Mouse (Mus musculus): ENCODE results near the gene Rplp1. TPM values are rescaled to one million over a fixed set of nuclear protein-coding genes. Genes with fewer than 3 reads are reported as not detected.

The Rplp1 gene
- polyA plus RNA-seq, 1 experiment = 3,562 TPM

GRCm38 (mm10) chr9:61907621-61908295 is 6.6 kb downstream of the Rplp1 start:
- H3K4me3 ChIP-seq (replicated peaks) = no peak overlapping the region
- no peak for TF ChIP-seq GATA1 (IDR thresholded peaks at IDR 0.05; ENCODE audit: low read length)
- H3K27me3 ChIP-seq (ENCODE audit: control insufficient read depth) = no peaks in the 10 kb centered on the region
- H3K4me1 ChIP-seq (ENCODE audit: control insufficient read depth) = peaks cover 41% of the 10 kb centered on the region
- H3K36me3 ChIP-seq (ENCODE audit: control insufficient read depth) = peaks cover 33% of the 10 kb centered on the region
- no peaks in the 10 kb centered on the region for H3K9me3 ChIP-seq (ENCODE audit: control insufficient read depth, low read length)

DNA sequence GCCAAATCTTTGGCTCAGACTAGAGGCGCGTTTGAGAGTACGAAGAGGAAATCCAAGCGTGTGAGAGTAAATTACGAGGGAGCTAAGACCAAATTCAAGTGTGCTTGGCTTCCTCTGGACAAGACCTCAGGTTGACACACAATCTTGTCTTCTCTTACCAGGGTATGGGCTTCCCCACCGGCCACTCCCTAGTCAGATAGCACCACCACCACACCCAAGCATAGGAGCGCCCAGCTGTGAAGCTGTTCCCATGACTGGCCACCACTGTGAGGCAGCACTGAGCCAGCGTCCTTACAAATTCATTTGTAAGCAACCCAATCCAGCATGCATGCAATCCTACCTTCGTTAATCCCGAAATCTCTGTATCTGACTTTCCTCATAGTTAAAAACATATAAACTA is 7.4 kb downstream of the Rplp1 start:
- H3K36me3 ChIP-seq (ENCODE audit: control insufficient read depth) = peaks cover 25% of the 10 kb centered on the region
- TF ChIP-seq TAL1 (IDR thresholded peaks at IDR 0.05; ENCODE audit: low read length) = no peak
- TF ChIP-seq GATA1 (IDR thresholded peaks at IDR 0.05; ENCODE audit: low read length) = no peak
- no peaks in the 10 kb centered on the region for H3K9me3 ChIP-seq (ENCODE audit: control insufficient read depth, low read length)
- peaks cover under 1% of the 10 kb centered on the region; the same call in 1 of the 2 replicates for H3K27me3 ChIP-seq (ENCODE audit: control insufficient read depth)
- H3K4me3 ChIP-seq (replicated peaks) = no peak overlapping the region
- peaks cover 32% of the 10 kb centered on the region for H3K4me1 ChIP-seq (ENCODE audit: control insufficient read depth)

DNA sequence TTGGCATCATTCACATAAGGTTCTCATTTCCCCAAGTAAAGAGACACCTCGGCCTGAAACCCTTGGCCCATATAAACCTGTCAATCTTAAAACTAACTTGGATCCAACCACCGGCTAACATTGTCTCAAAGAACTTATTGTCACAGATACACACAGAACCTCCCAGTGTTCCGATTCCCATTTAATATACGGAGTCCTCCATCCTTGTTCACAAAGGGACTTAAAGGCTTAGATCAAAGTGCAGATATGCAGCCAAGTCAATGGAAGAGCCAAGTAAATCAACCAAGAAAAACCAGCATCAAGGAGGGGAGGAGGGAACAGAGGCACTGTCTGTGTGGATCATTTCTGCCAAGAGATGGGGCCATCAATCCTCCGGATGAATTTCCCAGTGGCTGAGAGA is 8.8 kb downstream of the Rplp1 start:
- peaks cover 11% of the 10 kb centered on the region for H3K36me3 ChIP-seq (ENCODE audit: control insufficient read depth)
- TF ChIP-seq TAL1 (IDR thresholded peaks at IDR 0.05; ENCODE audit: low read length) (no peak), GATA1 (IDR thresholded peaks at IDR 0.05; ENCODE audit: low read length) (no peak)
- H3K4me1 ChIP-seq (ENCODE audit: control insufficient read depth) = peaks cover 20% of the 10 kb centered on the region

GRCm38 (mm10) chr9:61904201-61904600 is 10.1 kb downstream of the Rplp1 start:
- H3K36me3 ChIP-seq (ENCODE audit: control insufficient read depth) = peaks cover 5% of the 10 kb centered on the region
- H3K4me3 ChIP-seq (replicated peaks) = no peak overlapping the region
- H3K9me3 ChIP-seq (ENCODE audit: control insufficient read depth, low read length) = no peaks in the 10 kb centered on the region
- peaks cover 18% of the 10 kb centered on the region for H3K4me1 ChIP-seq (ENCODE audit: control insufficient read depth)
- H3K27me3 ChIP-seq (ENCODE audit: control insufficient read depth) = peaks cover 17% of the 10 kb centered on the region
- TF ChIP-seq TAL1 (IDR thresholded peaks at IDR 0.05; ENCODE audit: low read length) = no peak
- no peak for TF ChIP-seq GATA1 (IDR thresholded peaks at IDR 0.05; ENCODE audit: low read length)

More for the DNA sequence above, 8.8 kb downstream of the Rplp1 start:
- Histone ChIP-seq H3K9me3 (ENCODE audit: control insufficient read depth, low read length) (no peaks in the 10 kb centered on the region), H3K4me3 (replicated peaks) (no peak overlapping the region), H3K27me3 (ENCODE audit: control insufficient read depth) (peaks cover 7% of the 10 kb centered on the region)

- H3K4me1 ChIP-seq (ENCODE audit: control insufficient read depth) = peaks cover 13% of the 10 kb centered on the region
- no peaks in the 10 kb centered on the region for H3K9me3 ChIP-seq (ENCODE audit: control insufficient read depth, low read length)
- no peak overlapping the region for H3K4me3 ChIP-seq (replicated peaks)
- TF ChIP-seq TAL1 (IDR thresholded peaks at IDR 0.05; ENCODE audit: low read length) (no peak), GATA1 (IDR thresholded peaks at IDR 0.05; ENCODE audit: low read length) (no peak)
- H3K27me3 ChIP-seq (ENCODE audit: control insufficient read depth) = peaks cover 28% of the 10 kb centered on the region
- no peaks in the 10 kb centered on the region for H3K36me3 ChIP-seq (ENCODE audit: control insufficient read depth)
Observed at GRCm38 (mm10) chr9:61902445-61902844, 11.9 kb downstream of the Rplp1 start.

- Histone ChIP-seq H3K36me3 (ENCODE audit: control insufficient read depth) (no peaks in the 10 kb centered on the region), H3K4me1 (ENCODE audit: control insufficient read depth) (peaks cover 4% of the 10 kb centered on the region; the same call in 1 of the 2 replicates), H3K9me3 (ENCODE audit: control insufficient read depth, low read length) (no peaks in the 10 kb centered on the region), H3K27me3 (ENCODE audit: control insufficient read depth) (peaks cover 30% of the 10 kb centered on the region), H3K4me3 (replicated peaks) (no peak overlapping the region)
- TF ChIP-seq TAL1 (IDR thresholded peaks at IDR 0.05; ENCODE audit: low read length) = no peak
- no peak for TF ChIP-seq GATA1 (IDR thresholded peaks at IDR 0.05; ENCODE audit: low read length)
Observed at GRCm38 (mm10) chr9:61901574-61901973, 12.8 kb downstream of the Rplp1 start.

GRCm38 (mm10) chr9:61899804-61900203 is 14.5 kb downstream of the Rplp1 start:
- TF ChIP-seq TAL1 (IDR thresholded peaks at IDR 0.05; ENCODE audit: low read length) = no peak
- TF ChIP-seq GATA1 (IDR thresholded peaks at IDR 0.05; ENCODE audit: low read length) = no peak
- Histone ChIP-seq H3K4me3 (replicated peaks) (no peak overlapping the region), H3K27me3 (ENCODE audit: control insufficient read depth) (peaks cover 30% of the 10 kb centered on the region), H3K9me3 (ENCODE audit: control insufficient read depth, low read length) (no peaks in the 10 kb centered on the region), H3K36me3 (ENCODE audit: control insufficient read depth) (no peaks in the 10 kb centered on the region), H3K4me1 (ENCODE audit: control insufficient read depth) (0 out of 2 replicates have a peak, but pooled peaks cover under 1% of the 10 kb centered on the region)

DNA sequence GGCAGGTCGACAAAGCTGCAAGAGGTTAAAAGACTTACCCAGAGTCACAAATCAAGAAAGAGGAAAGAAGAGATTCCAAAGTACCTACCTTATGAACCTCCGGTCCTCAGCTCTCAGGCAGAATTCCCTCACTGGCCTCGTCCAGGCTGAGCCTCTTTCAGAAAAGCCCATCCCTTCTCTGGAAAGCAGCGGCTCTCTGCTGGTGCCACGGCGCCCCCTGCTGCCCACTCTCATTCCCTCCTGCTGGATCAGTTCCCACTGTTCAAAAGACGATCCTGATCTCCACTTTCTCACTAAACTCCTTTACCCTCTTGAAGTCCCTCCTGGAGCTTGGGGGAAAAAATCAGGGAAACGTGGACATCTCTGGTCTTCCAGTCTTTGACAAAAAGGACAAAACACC is 15.9 kb downstream of the Rplp1 start:
- TF ChIP-seq TAL1 (IDR thresholded peaks at IDR 0.05; ENCODE audit: low read length) = no peak
- TF ChIP-seq GATA1 (IDR thresholded peaks at IDR 0.05; ENCODE audit: low read length) = no peak
- H3K9me3 ChIP-seq (ENCODE audit: control insufficient read depth, low read length) = no peaks in the 10 kb centered on the region
- no peaks in the 10 kb centered on the region for H3K4me1 ChIP-seq (ENCODE audit: control insufficient read depth)
- no peak overlapping the region for H3K4me3 ChIP-seq (replicated peaks)
- H3K36me3 ChIP-seq (ENCODE audit: control insufficient read depth) = no peaks in the 10 kb centered on the region
- peaks cover 30% of the 10 kb centered on the region for H3K27me3 ChIP-seq (ENCODE audit: control insufficient read depth)

DNA sequence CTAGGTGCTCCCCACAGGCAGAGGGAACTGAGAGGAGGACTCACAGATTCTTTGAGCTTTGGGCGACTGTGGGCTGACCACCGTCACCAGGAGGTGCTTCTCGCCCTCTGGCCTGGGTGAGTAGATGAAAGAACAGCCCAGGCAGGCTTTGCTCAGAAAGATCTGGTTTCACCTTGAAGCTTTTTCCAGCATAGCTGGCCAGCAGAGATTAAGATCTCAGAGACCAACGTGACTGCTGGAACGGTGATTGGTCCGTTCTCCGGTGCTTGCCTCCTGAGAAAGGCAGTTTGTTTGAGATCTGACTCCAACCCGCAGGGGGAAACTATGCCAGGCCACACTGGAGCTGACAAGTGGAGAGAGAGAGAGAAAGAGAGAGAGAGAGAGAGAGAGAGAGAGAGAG is 19.3 kb downstream of the Rplp1 start:
- Histone ChIP-seq H3K9me3 (ENCODE audit: control insufficient read depth, low read length) (no peaks in the 10 kb centered on the region), H3K4me3 (replicated peaks) (no peak overlapping the region), H3K27me3 (ENCODE audit: control insufficient read depth) (peaks cover 17% of the 10 kb centered on the region), H3K4me1 (ENCODE audit: control insufficient read depth) (no peaks in the 10 kb centered on the region), H3K36me3 (ENCODE audit: control insufficient read depth) (no peaks in the 10 kb centered on the region)
- no peak for TF ChIP-seq TAL1 (IDR thresholded peaks at IDR 0.05; ENCODE audit: low read length)
- TF ChIP-seq GATA1 (IDR thresholded peaks at IDR 0.05; ENCODE audit: low read length) = no peak

- Histone ChIP-seq H3K4me3 (replicated peaks) (no peak overlapping the region), H3K36me3 (ENCODE audit: control insufficient read depth) (no peaks in the 10 kb centered on the region), H3K4me1 (ENCODE audit: control insufficient read depth) (no peaks in the 10 kb centered on the region), H3K27me3 (ENCODE audit: control insufficient read depth) (no peaks in the 10 kb centered on the region), H3K9me3 (ENCODE audit: control insufficient read depth, low read length) (no peaks in the 10 kb centered on the region)
- TF ChIP-seq GATA1 (IDR thresholded peaks at IDR 0.05; ENCODE audit: low read length) = no peak
- no peak for TF ChIP-seq TAL1 (IDR thresholded peaks at IDR 0.05; ENCODE audit: low read length)
Observed at GRCm38 (mm10) chr9:61889855-61890254, 24.5 kb downstream of the Rplp1 start.
